Mouse (Mus musculus): Measurements from ENCODE around the gene Ager.

Ager gene

GRCm38 (mm10) chr17:34630761-34631301 lies 33.2 kb downstream of the Ager start:
- DNase-seq (ENCODE audit: low read depth, low spot score), result no peak

GRCm38 (mm10) chr17:34631647-34632046 lies 34.0 kb downstream of the Ager start:
- DNase-seq (ENCODE audit: low read depth, low spot score), result no peak

- peak; percentile 79 for DNase-seq (ENCODE audit: low read depth, low spot score)
Observed at GRCm38 (mm10) chr17:34632261-34632691, 34.6 kb downstream of the Ager start.

- DNase-seq (ENCODE audit: low read depth, low spot score), result no peak
Observed at GRCm38 (mm10) chr17:34635671-34636070, 38.0 kb downstream of the Ager start.

GRCm38 (mm10) chr17:34637459-34637858 lies 39.8 kb downstream of the Ager start:
- DNase-seq (ENCODE audit: low read depth, low spot score), result no peak

- DNase-seq (ENCODE audit: low read depth, low spot score), result no peak
Observed at GRCm38 (mm10) chr17:34639461-34640255, 42.0 kb downstream of the Ager start.

GRCm38 (mm10) chr17:34640778-34641601 lies 43.3 kb downstream of the Ager start:
- DNase-seq (ENCODE audit: low read depth, low spot score), result no peak

- DNase-seq (ENCODE audit: low read depth, low spot score), result no peak
Observed at GRCm38 (mm10) chr17:34641945-34642344, 44.3 kb downstream of the Ager start.

GRCm38 (mm10) chr17:34643379-34643778 lies 45.7 kb downstream of the Ager start:
- no peak for DNase-seq (ENCODE audit: low read depth, low spot score)

GRCm38 (mm10) chr17:34643944-34644343 lies 46.3 kb downstream of the Ager start:
- DNase-seq (ENCODE audit: low read depth, low spot score), result no peak

- peak; percentile 96 for DNase-seq (ENCODE audit: low read depth, low spot score)
Observed at GRCm38 (mm10) chr17:34644608-34645007, 46.9 kb downstream of the Ager start, which contains the start of gene Fkbpl. TSS of gene Fkbpl (plus strand) at chr17:34644764.

GRCm38 (mm10) chr17:34645256-34645829 lies 47.7 kb downstream of the Ager start:
- DNase-seq (ENCODE audit: low read depth, low spot score), result no peak

- DNase-seq (ENCODE audit: low read depth, low spot score), result no peak
Observed at GRCm38 (mm10) chr17:34645831-34646511, 48.3 kb downstream of the Ager start.

GRCm38 (mm10) chr17:34646906-34647787 lies 49.5 kb downstream of the Ager start, which contains the start of gene Atf6b:
TSS of gene Atf6b (plus strand) at chr17:34647146.
- DNase-seq (ENCODE audit: low read depth, low spot score), result peak; percentile 97

GRCm38 (mm10) chr17:34648141-34648890 lies 50.7 kb downstream of the Ager start:
- peak; percentile 61 for DNase-seq (ENCODE audit: low read depth, low spot score)

GRCm38 (mm10) chr17:34649106-34649864 lies 51.6 kb downstream of the Ager start:
- peak; percentile 90 for DNase-seq (ENCODE audit: low read depth, low spot score)

Data from A20 (cell line).